Mouse (Mus musculus) liver, adult 2 months (tissue): ENCODE data around the gene Ppp2r2c.

Experiments used
- CTCF ChIP-seq: fragments of 200-500 bp; IDR thresholded peaks from 2 replicates; pipeline ENCODE4 v1.5.1; 2011; ENCODE audit warnings: low read depth, low read length, control low read depth
- POLR2A ChIP-seq: fragments of 200-500 bp; IDR thresholded peaks from 2 replicates; pipeline ENCODE4 v1.6.1; 2011; ENCODE audit warnings: low read length, control low read depth; ENCODE audit not compliant: insufficient read depth; ENCODE audit errors: extremely low read depth

- TF ChIP-seq CTCF (no peak), POLR2A (no peak)
Observed at GRCm38 (mm10) chr5:36856529-36856928, 11.8 kb upstream of the Ppp2r2c start.
